Mouse (Mus musculus) brain, embryonic 14.5 days (tissue): Measurements from ENCODE around the gene Kmt2c.

Experiments used
- CTCF ChIP-seq: fragments of 200-500 bp; IDR thresholded peaks from 2 replicates; pipeline ENCODE4 v1.5.1; 2012; ENCODE audit warnings: inconsistent platforms, mild to moderate bottlenecking, moderate library complexity, borderline replicate concordance; ENCODE audit not compliant: insufficient read depth, insufficient read length; ENCODE audit errors: extremely low read depth
- POLR2A ChIP-seq: fragments of 200-500 bp; IDR thresholded peaks from 2 replicates; pipeline ENCODE4 v1.6.1; 2012; ENCODE audit warnings: mild to moderate bottlenecking, inconsistent platforms, borderline replicate concordance; ENCODE audit not compliant: poor library complexity, insufficient read depth, insufficient read length, severe bottlenecking; ENCODE audit errors: extremely low read depth

DNA sequence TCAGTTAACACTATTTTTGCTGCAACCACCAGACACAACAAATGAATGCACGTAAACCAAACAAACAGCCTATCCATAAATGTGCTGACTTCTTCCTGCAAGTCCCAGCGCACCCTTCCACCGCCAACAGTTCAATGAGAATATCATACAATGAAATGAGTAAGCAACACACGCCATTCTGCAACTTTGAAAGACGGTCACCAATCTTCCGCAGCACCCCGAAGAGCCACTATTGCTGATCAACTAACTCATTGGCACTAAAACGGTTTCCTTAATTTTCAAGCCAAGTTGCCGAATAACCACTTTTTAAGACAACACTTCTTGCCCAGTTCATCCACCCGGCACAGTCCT, 1.2 kb downstream of the Kmt2c start:
- TF ChIP-seq CTCF (no peak), POLR2A (no peak)
